Mouse (Mus musculus) erythroblast, embryonic 14.5 days (primary cell): ENCODE measurements around the gene Ctnnd1.

Experiments used
- GATA1 ChIP-seq: IDR thresholded peaks from 2 replicates; pipeline ENCODE4 v1.6.1; 2012; ENCODE audit warnings: low read length, inconsistent platforms, mixed read lengths
- TAL1 ChIP-seq: IDR thresholded peaks from 3 replicates; pipeline ENCODE4 v1.6.1; 2012; ENCODE audit warnings: low read length, inconsistent platforms, mixed read lengths

DNA sequence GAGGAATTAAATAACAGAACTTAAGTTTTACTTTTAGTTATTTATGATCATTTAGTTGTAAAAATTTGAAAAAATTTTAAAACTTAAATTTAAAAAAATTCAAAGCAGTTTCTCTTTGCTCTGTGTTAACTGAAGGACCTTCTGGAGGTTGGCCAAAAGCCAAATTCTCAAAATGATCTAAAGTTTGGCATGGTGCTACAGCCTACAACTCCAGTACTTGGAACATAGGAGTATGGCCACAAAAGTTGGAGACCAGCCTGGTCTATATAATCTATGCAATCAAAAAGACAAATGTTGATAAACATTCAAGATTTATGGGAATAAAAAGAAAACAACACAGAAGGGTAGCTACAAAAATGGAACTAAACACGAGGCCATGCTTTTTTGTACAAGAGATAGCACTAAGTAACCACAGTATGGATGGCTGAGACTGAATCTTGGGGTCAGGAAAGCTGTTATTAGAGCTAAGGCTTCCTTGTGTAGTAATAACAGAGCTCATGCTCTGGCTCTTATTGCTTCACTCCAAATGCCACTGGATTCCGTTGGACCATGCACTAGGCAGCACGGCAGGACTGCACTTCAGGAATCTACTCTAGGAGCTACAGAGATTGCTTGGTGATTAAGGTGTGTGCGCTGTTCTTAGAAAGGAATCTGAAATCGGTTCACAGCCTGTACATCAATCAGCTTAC lies 44.6 kb upstream of the Ctnnd1 start:
- TF ChIP-seq GATA1 (no peak), TAL1 (no peak)
